Mouse (Mus musculus) ES-Bruce4 (cell line): ENCODE data around the gene Trrap. TPM values are rescaled to one million over a fixed set of nuclear protein-coding genes. Genes with fewer than 3 reads are reported as not detected.

Experiments used
- H3K27ac ChIP-seq: 2 replicates; pipeline ENCODE4 v1.5.1; 2012; ENCODE audit warnings: low read length, inconsistent platforms; ENCODE audit not compliant: insufficient read depth
- H3K27me3 ChIP-seq: 2 replicates; pipeline ENCODE4 v1.6.1; 2012; ENCODE audit warnings: mild to moderate bottlenecking, low read length, inconsistent platforms; ENCODE audit not compliant: control insufficient read depth, poor library complexity, insufficient read depth, severe bottlenecking
- H3K36me3 ChIP-seq: 2 replicates; pipeline ENCODE4 v1.6.1; 2012; ENCODE audit warnings: inconsistent platforms, mild to moderate bottlenecking, low read length, moderate library complexity; ENCODE audit not compliant: control insufficient read depth, poor library complexity, insufficient read depth, severe bottlenecking
- H3K4me1 ChIP-seq: one replicate; pipeline ENCODE4 v1.8.1; 2011; ENCODE audit warnings: low read length; ENCODE audit not compliant: control insufficient read depth, insufficient read depth
- H3K4me3 ChIP-seq: 2 replicates; pipeline ENCODE4 v1.5.1; 2011; ENCODE audit warnings: low read depth, mild to moderate bottlenecking, low read length
- H3K9ac ChIP-seq: 2 replicates; pipeline ENCODE4 v1.6.1; 2012; ENCODE audit warnings: low read depth, mild to moderate bottlenecking, inconsistent platforms; ENCODE audit not compliant: poor library complexity, severe bottlenecking
- H3K9me3 ChIP-seq: replicated peaks from 2 replicates; pipeline ENCODE4 v1.6.1; 2012; ENCODE audit warnings: mild to moderate bottlenecking, low read length, inconsistent platforms; ENCODE audit not compliant: control insufficient read depth, poor library complexity, insufficient read depth, severe bottlenecking
- CTCF ChIP-seq: IDR thresholded peaks from one replicate; pipeline ENCODE4 v1.8.1; 2011; ENCODE audit warnings: low read depth, low read length
- EP300 ChIP-seq: IDR thresholded peaks from 2 replicates; pipeline ENCODE4 v1.6.1; 2011; ENCODE audit warnings: low read depth, low read length; ENCODE audit not compliant: insufficient read depth
- POLR2A ChIP-seq: IDR thresholded peaks from one replicate; pipeline ENCODE4 v1.8.1; 2011; ENCODE audit warnings: low read length; ENCODE audit not compliant: insufficient read depth
- polyA plus RNA-seq: library from polyadenylated mRNA; stranded (reverse); fragments of >200 nt; gene quantifications from 2 replicates; pipeline ENCODE4 v1.2.4, GENCODE M21; 2011; ENCODE audit warnings: low read depth; ENCODE audit not compliant: missing spikeins, insufficient read depth, insufficient read length

Trrap gene
- polyA plus RNA-seq, 1 experiment = 106 TPM

GRCm38 (mm10) chr5:144767911-144768841 lies 644 bp downstream of the Trrap start:
- Histone ChIP-seq H3K4me1 (no peaks in the 10 kb centered on the region), H3K9me3 (no peaks in the 10 kb centered on the region), H3K4me3 (peak overlapping the region; percentile 96), H3K27me3 (no peaks in the 10 kb centered on the region), H3K9ac (peak overlapping the region; percentile 83), H3K36me3 (0 out of 2 replicates have a peak, but pooled peaks cover 6% of the 10 kb centered on the region), H3K27ac (peak overlapping the region; percentile 17; the same call in 1 of the 2 replicates)
- TF ChIP-seq CTCF (peak; percentile 55), EP300 (0 out of 2 replicates have a peak, but pooled peaks have one; percentile 5), POLR2A (peak; percentile 88)

DNA sequence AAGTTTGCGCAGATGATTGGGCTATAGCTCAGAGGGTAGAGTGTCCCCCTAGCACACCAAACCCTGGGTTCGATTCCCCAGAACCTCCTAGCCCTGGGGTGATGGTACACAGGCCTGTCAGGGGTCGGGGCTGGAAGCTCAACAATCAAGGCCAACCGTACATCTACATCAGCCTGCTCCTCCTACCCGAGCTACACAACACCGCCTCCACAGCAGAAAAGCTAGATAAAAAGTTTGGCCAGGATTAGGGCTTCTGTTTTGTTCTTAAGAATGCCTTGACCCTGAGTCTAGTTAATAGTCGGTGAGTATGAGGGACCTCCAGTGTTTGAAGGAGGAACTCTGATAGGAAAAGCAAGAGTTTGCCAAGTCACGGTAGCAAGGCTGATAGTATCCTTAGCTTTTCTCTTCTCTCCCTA lies 1.5 kb downstream of the Trrap start:
- H3K27me3 ChIP-seq = no peaks in the 10 kb centered on the region
- no peak for TF ChIP-seq EP300
- no peak for TF ChIP-seq POLR2A
- TF ChIP-seq CTCF = no peak
- 0 out of 2 replicates have a peak, but pooled peaks cover 6% of the 10 kb centered on the region for H3K36me3 ChIP-seq
- H3K9ac ChIP-seq = peak overlapping the region; percentile 83
- H3K27ac ChIP-seq = no peak overlapping the region
- H3K9me3 ChIP-seq = no peaks in the 10 kb centered on the region
- no peaks in the 10 kb centered on the region for H3K4me1 ChIP-seq
- peak overlapping the region; percentile 96 for H3K4me3 ChIP-seq

GRCm38 (mm10) chr5:144773231-144773630 lies 5.7 kb downstream of the Trrap start:
- Histone ChIP-seq H3K27me3 (no peaks in the 10 kb centered on the region), H3K4me1 (no peaks in the 10 kb centered on the region), H3K4me3 (no peak overlapping the region), H3K9me3 (no peaks in the 10 kb centered on the region), H3K36me3 (peaks cover 14% of the 10 kb centered on the region; the same call in 1 of the 2 replicates), H3K9ac (no peak overlapping the region), H3K27ac (no peak overlapping the region)
- TF ChIP-seq CTCF (peak; percentile 20), EP300 (no peak)

DNA sequence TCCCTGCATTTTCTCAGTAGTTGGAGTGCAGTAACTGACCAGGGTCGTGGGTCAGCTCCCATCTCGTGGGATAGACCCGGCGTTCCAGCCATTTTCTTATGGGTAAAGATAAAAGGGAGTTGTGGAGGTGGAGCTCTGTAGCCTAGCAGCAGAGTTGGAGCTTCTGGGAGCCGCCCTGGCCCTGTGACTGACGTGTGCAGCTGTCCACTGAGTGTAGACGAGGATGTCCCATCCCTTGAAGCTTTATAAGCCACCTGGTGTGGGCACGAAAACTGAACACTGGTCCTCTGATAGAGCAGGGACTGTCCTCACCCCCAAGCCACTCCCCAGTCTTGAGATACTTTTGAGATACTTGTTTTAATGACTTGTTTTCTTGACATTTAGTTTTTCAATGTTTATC lies 13.1 kb downstream of the Trrap start:
- TF ChIP-seq EP300 (no peak), CTCF (no peak), POLR2A (no peak)
- Histone ChIP-seq H3K36me3 (peaks cover 27% of the 10 kb centered on the region), H3K4me1 (no peaks in the 10 kb centered on the region)

DNA sequence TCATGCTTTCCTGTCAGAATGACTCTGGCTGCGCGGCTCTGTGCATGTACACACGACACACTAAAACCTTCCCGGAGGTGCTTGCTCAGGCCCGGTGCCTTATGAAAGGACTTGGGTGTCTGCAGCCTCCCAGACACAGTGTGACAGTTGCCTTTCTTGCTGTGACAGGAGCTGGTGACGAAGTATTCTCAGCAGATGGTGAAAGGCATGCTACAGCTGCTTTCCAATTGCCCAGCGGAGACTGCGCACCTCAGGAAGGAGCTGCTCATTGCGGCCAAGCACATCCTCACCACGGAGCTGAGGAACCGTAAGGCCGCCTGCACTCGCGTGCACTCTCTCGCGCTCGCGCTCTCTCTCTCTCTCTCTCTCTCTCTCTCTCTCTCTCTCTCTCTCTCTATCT lies 18.9 kb downstream of the Trrap start:
- Histone ChIP-seq H3K27ac (no peak overlapping the region), H3K4me3 (no peak overlapping the region), H3K9me3 (no peaks in the 10 kb centered on the region), H3K27me3 (no peaks in the 10 kb centered on the region), H3K36me3 (peaks cover 27% of the 10 kb centered on the region), H3K4me1 (no peaks in the 10 kb centered on the region), H3K9ac (no peak overlapping the region)
- TF ChIP-seq CTCF = no peak
- TF ChIP-seq EP300 = no peak
- TF ChIP-seq POLR2A = no peak

More for the DNA sequence above, 13.1 kb downstream of the Trrap start:
- Histone ChIP-seq H3K9me3 (no peaks in the 10 kb centered on the region), H3K4me3 (no peak overlapping the region), H3K27ac (no peak overlapping the region), H3K27me3 (no peaks in the 10 kb centered on the region), H3K9ac (no peak overlapping the region)

DNA sequence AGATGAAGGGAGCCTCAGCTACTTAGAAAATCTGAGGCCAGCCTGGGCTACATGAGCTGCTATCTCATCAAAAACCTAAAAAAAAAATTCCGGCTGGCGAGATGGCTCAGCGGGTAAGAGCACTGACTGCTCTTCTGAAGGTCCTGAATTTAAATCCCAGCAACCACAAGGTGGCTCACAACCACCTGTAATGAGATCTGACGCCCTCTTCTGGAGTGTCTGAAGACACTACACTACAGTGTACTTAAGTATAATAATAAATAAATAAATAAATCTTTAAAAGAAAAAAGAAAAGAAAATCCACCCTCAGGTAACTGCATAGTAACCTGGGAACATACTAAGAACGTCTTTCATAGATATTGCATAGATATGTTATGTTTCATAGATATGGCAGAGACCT lies 25.8 kb downstream of the Trrap start:
- Histone ChIP-seq H3K27ac (no peak overlapping the region), H3K4me3 (no peak overlapping the region), H3K4me1 (no peaks in the 10 kb centered on the region), H3K9ac (no peak overlapping the region), H3K9me3 (no peaks in the 10 kb centered on the region), H3K36me3 (peaks cover 28% of the 10 kb centered on the region), H3K27me3 (no peaks in the 10 kb centered on the region)
- TF ChIP-seq CTCF (no peak), EP300 (no peak), POLR2A (no peak)
